Mouse (Mus musculus) ES-E14 (cell line): ENCODE data around the gene Abhd17c. TPM values are rescaled to one million over a fixed set of nuclear protein-coding genes. Genes with fewer than 3 reads are reported as not detected.
A peak's percentile ranks its signal among the peaks of the same experiment; 100 is the strongest.
"Not testable (repeated sequence)": the region's sequence is repeated elsewhere in the genome, so short reads cannot be mapped to it uniquely, and the experiment has no call there.

Source experiments
- DNase-seq: peaks from one replicate; pipeline ENCODE4 v3.0.0-alpha.2; 2013; ENCODE audit warnings: low read depth, low spot score
- H3K27ac ChIP-seq: 2 replicates; pipeline ENCODE4 v1.5.1; 2012; ENCODE audit warnings: low read depth, mild to moderate bottlenecking, low read length, moderate library complexity, mixed read lengths; ENCODE audit not compliant: poor library complexity, insufficient read depth, severe bottlenecking
- H3K36me3 ChIP-seq: 2 replicates; pipeline ENCODE4 v1.6.1; 2012; ENCODE audit warnings: mild to moderate bottlenecking, low read length, moderate library complexity, mixed read lengths; ENCODE audit not compliant: control insufficient read depth, poor library complexity, insufficient read depth, severe bottlenecking
- H3K4me1 ChIP-seq, 2 experiments: fragments of 150-350 bp in 1 of 2; sonication (generic) in 1 of 2; 2 replicates each; pipeline ENCODE4 v1.6.1; 2012; ENCODE audit warnings: low read length in 2 of 2, mild to moderate bottlenecking in 1 of 2, mixed read lengths in 1 of 2; ENCODE audit not compliant: control insufficient read depth in 2 of 2, insufficient read depth in 2 of 2, poor library complexity in 1 of 2
- H3K4me3 ChIP-seq, 2 experiments: fragments of 150-350 bp in 1 of 2; sonication (generic) in 1 of 2; 2 replicates each; pipeline ENCODE4 v1.5.1; 2012; ENCODE audit warnings: low read length in 2 of 2, low read depth in 1 of 2, mild to moderate bottlenecking in 1 of 2, mixed read lengths in 1 of 2; ENCODE audit not compliant: insufficient read depth in 1 of 2, poor library complexity in 1 of 2, severe bottlenecking in 1 of 2
- H3K9ac ChIP-seq: 2 replicates; pipeline ENCODE4 v1.6.1; 2012; ENCODE audit warnings: low read depth, mild to moderate bottlenecking, low read length, mixed read lengths; ENCODE audit not compliant: poor library complexity, insufficient read depth, severe bottlenecking
- H3K9me3 ChIP-seq: fragments of 150-350 bp; sonication (generic); 2 replicates; pipeline ENCODE4 v1.6.1; 2012; ENCODE audit warnings: low read depth, mild to moderate bottlenecking, low read length; ENCODE audit not compliant: control insufficient read depth, insufficient read depth
- CHD2 ChIP-seq: IDR thresholded peaks from 2 replicates; pipeline ENCODE4 v1.6.1; 2014; ENCODE audit warnings: mild to moderate bottlenecking, low read depth, low read length, inconsistent platforms
- HCFC1 ChIP-seq: IDR thresholded peaks from 2 replicates; pipeline ENCODE4 v1.6.1; 2012; ENCODE audit warnings: low read length, inconsistent platforms, borderline replicate concordance; ENCODE audit not compliant: insufficient read depth
- MAFK ChIP-seq: IDR thresholded peaks from 2 replicates; pipeline ENCODE4 v1.6.1; 2014; ENCODE audit warnings: mild to moderate bottlenecking, low read depth, low read length, inconsistent platforms; ENCODE audit not compliant: insufficient read depth
- ZC3H11A ChIP-seq: IDR thresholded peaks from 2 replicates; pipeline ENCODE4 v1.6.1; 2012; ENCODE audit warnings: low read depth, mild to moderate bottlenecking, inconsistent platforms, low read length, borderline replicate concordance
- ZNF384 ChIP-seq: IDR thresholded peaks from 2 replicates; pipeline ENCODE4 v1.6.1; 2012; ENCODE audit warnings: low read depth, low read length, inconsistent platforms
- in situ Hi-C, 2 experiments: fragments of 600-800 bp; cut with MboI; formaldehyde crosslinking; loops; one replicate each; pipeline ENCODE4 v1.15.1; 2025; ENCODE audit warnings: low sequenced_read_pairs in 2 of 2, inconsistent platforms in 1 of 2; ENCODE audit not compliant: unreplicated experiment in 2 of 2
- total RNA-seq: library from RNA; depleted of rRNA; stranded (reverse); fragments of 300-350 nt; gene quantifications from 2 replicates; pipeline ENCODE4 v1.2.3, GENCODE M21; 2012

Gene Abhd17c
- total RNA-seq, 1 experiment = 25.8 TPM

DNA sequence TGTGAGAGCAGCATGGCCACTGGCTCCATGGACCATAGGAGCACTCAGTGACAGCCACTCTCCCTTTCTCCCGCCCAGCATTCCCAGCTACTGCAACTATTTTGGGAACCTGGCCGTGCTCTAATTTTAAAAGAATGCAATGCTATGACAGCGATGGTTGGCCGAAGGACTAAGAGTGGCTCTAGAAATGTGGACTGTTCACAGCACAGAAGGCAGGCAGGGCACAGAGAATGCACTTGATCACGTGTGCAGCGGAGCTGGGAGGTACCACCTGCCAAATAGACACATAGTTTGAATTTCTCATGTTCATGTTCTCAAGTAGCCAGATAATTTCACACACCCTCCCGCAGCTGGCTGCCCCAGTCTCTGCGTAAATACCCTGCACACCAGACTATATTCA, 23.0 kb downstream of the Abhd17c start:
- H3K36me3 ChIP-seq = no peaks in the 10 kb centered on the region
- no peaks in the 10 kb centered on the region for H3K9me3 ChIP-seq
- in situ Hi-C loops = no loop called here
- H3K4me3 ChIP-seq = no peak overlapping the region
- DNase-seq = no peak
- H3K4me1 ChIP-seq = peaks cover 0 to 7% of the 10 kb centered on the region in 2 experiments; a peak in 1 of 4 replicates
- no peak overlapping the region for H3K27ac ChIP-seq
- TF ChIP-seq HCFC1 = no peak
- no peak for TF ChIP-seq CHD2
- no peak for TF ChIP-seq ZC3H11A
- no peak for TF ChIP-seq ZNF384
- no peak for TF ChIP-seq MAFK
- no peak overlapping the region for H3K9ac ChIP-seq

DNA sequence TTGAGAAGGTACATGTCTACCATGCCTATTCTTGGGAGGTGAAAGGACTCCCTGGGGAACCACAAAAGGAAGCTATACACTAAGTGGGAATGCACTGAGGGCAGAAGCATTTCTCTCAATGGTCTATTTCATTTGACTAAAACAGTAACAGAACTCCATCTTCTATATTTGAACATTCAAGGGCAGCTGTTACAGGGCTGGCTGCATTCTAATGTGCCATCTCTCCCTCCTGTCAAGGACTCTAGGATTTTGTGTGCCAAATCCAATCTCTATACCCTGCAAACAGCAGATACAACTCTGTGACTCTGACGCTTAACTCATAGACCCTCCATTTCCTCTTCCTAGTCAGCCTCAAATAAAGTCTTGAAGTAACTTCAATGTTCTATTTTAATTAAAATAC, 26.0 kb downstream of the Abhd17c start:
- TF ChIP-seq ZC3H11A (no peak), HCFC1 (no peak), CHD2 (no peak)
- H3K4me3 ChIP-seq = no peak overlapping the region
- H3K9me3 ChIP-seq = no peaks in the 10 kb centered on the region
- no peak for DNase-seq
- H3K4me1 ChIP-seq = peaks cover 0 to 3% of the 10 kb centered on the region in 2 experiments; a peak in 1 of 4 replicates
- in situ Hi-C loops = no loop called here
- H3K36me3 ChIP-seq = no peaks in the 10 kb centered on the region
- H3K9ac ChIP-seq = no peak overlapping the region
- H3K27ac ChIP-seq = no peak overlapping the region

DNA sequence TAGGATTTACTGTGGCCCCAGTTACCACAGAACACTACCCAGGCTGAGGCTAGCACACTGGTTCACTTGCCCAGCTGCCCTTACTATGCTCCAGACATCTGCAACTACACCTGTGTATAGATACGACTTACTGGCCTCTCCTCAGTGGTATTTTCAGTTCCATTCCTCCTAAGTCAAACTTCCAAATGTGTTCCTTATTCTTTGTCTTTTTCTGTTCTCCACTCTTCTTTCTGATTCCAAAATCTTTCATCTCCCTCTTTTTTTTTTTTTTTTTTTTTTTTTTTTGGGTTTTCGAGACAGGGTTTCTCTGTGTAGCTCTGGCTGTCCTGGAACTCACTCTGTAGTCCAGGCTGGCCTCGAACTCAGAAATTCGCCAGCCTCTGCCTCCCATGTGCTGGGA, 28.0 kb downstream of the Abhd17c start:
- DNase-seq, H3K4me3 ChIP-seq, H3K27ac ChIP-seq, H3K9me3 ChIP-seq, in situ Hi-C loops, H3K36me3 ChIP-seq, H3K4me1 ChIP-seq, H3K9ac ChIP-seq: not testable (repeated sequence)
- peak; percentile 89 for TF ChIP-seq ZNF384

DNA sequence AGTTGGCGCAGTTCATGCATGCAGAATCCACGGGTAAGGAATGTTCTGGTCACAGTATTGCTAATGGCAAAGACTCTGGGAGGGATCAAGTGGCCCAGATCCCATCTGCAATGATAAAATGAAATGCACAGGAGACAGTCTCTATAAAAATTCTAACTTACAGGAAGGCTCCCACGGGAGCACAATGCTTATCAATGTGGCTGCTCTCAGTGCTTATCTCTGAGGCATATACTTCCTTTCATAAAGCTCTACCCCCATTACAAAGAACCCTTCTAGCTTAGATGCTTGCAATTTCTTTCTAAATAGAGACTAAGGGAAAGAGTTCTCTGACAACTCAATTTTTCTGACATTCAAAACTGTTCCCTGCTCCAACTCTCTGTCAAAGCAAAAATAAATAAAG, 29.9 kb downstream of the Abhd17c start:
- no peak overlapping the region for H3K9ac ChIP-seq
- H3K36me3 ChIP-seq = peaks cover 3% of the 10 kb centered on the region; the same call in 1 of the 2 replicates
- H3K9me3 ChIP-seq = no peaks in the 10 kb centered on the region
- H3K4me3 ChIP-seq = no peak overlapping the region
- no peak for DNase-seq
- TF ChIP-seq MAFK = no peak
- no peak for TF ChIP-seq ZNF384
- TF ChIP-seq CHD2 = no peak
- TF ChIP-seq ZC3H11A = no peak
- no peak for TF ChIP-seq HCFC1
- H3K4me1 ChIP-seq = peaks cover 2 to 6% of the 10 kb centered on the region in 2 experiments; a peak in 2 of 4 replicates
- in situ Hi-C loops = no loop called here
- H3K27ac ChIP-seq = no peak overlapping the region

DNA sequence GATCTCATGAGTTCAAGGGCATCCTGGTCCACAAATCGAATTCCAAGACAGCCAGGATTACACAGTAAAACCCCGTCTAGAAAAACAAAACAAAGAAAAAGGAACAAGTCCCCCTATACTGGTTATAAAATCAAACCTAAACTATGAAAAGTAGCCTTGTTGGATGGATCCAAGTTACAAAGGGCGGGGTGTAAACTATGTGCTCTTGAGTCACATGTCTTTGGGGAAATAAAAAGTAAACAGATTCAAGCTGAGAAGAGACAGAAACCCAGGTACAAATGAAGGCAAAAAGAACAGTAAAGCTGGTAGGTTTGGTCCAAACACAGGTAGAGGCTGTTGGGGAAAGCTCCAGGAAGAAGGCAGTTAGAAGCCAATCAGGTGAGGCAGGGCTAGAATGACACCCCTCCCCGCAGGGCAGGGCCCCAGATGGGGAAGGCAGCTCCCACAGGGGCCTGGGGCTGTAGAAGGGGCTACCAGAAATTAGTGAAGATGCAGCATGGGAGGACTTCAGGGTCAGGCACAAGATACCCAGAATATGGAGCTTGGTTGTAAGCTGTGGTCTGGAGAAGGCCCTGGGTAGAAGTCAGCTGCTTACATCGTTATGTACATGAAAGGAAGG, 31.4 kb downstream of the Abhd17c start:
- H3K9me3 ChIP-seq = no peaks in the 10 kb centered on the region
- TF ChIP-seq CHD2 (no peak), MAFK (no peak), HCFC1 (no peak), ZC3H11A (no peak), ZNF384 (no peak)
- H3K36me3 ChIP-seq = peaks cover 3% of the 10 kb centered on the region; the same call in 1 of the 2 replicates
- DNase-seq = no peak
- peaks cover 2 to 6% of the 10 kb centered on the region in 2 experiments; a peak in 2 of 4 replicates for H3K4me1 ChIP-seq
- no peak overlapping the region for H3K27ac ChIP-seq
- H3K4me3 ChIP-seq = no peak overlapping the region
- in situ Hi-C loops = no loop called here
- no peak overlapping the region for H3K9ac ChIP-seq
